Mouse (Mus musculus) heart, adult 2 months (tissue): Measurements from ENCODE around the gene Ccdc146. TPM values are rescaled to one million over a fixed set of nuclear protein-coding genes. Genes with fewer than 3 reads are reported as not detected.

Source experiments
- DNase-seq, 2 experiments: peaks; one replicate each; pipeline ENCODE4 v3.0.0; 2021
- H3K27ac ChIP-seq: fragments of 200-600 bp; 2 replicates; pipeline ENCODE4 v1.8.1; 2022
- H3K27me3 ChIP-seq: fragments of 200-500 bp; 2 replicates; pipeline ENCODE4 v1.6.1; 2012; ENCODE audit warnings: mild to moderate bottlenecking, low read length, inconsistent platforms, mixed read lengths; ENCODE audit not compliant: control insufficient read depth, insufficient read depth
- H3K36me3 ChIP-seq: fragments of 200-500 bp; 2 replicates; pipeline ENCODE4 v1.6.1; 2012; ENCODE audit warnings: low read length, inconsistent platforms; ENCODE audit not compliant: control insufficient read depth, insufficient read depth
- H3K4me1 ChIP-seq: fragments of 200-500 bp; 2 replicates; pipeline ENCODE4 v1.6.1; 2011; ENCODE audit warnings: low read length; ENCODE audit not compliant: control insufficient read depth, insufficient read depth
- H3K4me3 ChIP-seq: fragments of 200-600 bp; 2 replicates; pipeline ENCODE4 v1.8.1; 2022
- H3K79me2 ChIP-seq: fragments of 200-500 bp; replicated peaks from 2 replicates; pipeline ENCODE4 v1.6.1; 2012; ENCODE audit warnings: mild to moderate bottlenecking, inconsistent platforms, low read length, moderate library complexity, mixed read lengths; ENCODE audit not compliant: control insufficient read depth, insufficient read depth
- H3K9ac ChIP-seq: fragments of 200-500 bp; 2 replicates; pipeline ENCODE4 v1.6.1; 2012; ENCODE audit warnings: low read depth, mild to moderate bottlenecking, control low read depth, inconsistent platforms, low read length, mixed read lengths
- CTCF ChIP-seq: fragments of 200-600 bp; IDR thresholded peaks from 2 replicates; pipeline ENCODE4 v1.8.1; 2022; ENCODE audit warnings: antibody characterized with exemption, mild to moderate bottlenecking, moderate library complexity
- EP300 ChIP-seq: fragments of 200-500 bp; IDR thresholded peaks from 2 replicates; pipeline ENCODE4 v1.6.1; 2011; ENCODE audit warnings: low read depth, low read length, control low read depth; ENCODE audit not compliant: insufficient read depth
- POLR2A ChIP-seq: fragments of 200-500 bp; IDR thresholded peaks from 2 replicates; pipeline ENCODE4 v1.6.1; 2011; ENCODE audit warnings: mild to moderate bottlenecking, low read depth, low read length, control low read depth; ENCODE audit not compliant: insufficient read depth
- WGBS: fragments of 180-500 bp; shearing (Covaris S2); methylation state at CpG from one replicate; pipeline ENCODE4 v1.1.7; 2018; 5-methylcytosine and 5-hydroxymethylcytosine counted together
- intact Hi-C: fragments of 180-260 bp; cut with DNase I; formaldehyde crosslinking; loops from one replicate; pipeline ENCODE4 v1.15.1; 2025
- polyA plus RNA-seq: library from polyadenylated mRNA; depleted of rRNA; stranded (reverse); fragments of >200 nt; gene quantifications from 2 replicates; pipeline ENCODE4 v1.2.3, GENCODE M21; 2012
- total RNA-seq, 2 experiments: library from RNA; stranded (reverse); gene quantifications; 2 replicates each; pipeline ENCODE4 v1.2.3; 2021

The Ccdc146 gene
- total and polyA plus RNA-seq, 3 experiments = 1.5 to 3.1 (median 2.8) TPM

- no peak overlapping the region for H3K9ac ChIP-seq
- no peaks in the 10 kb centered on the region for H3K36me3 ChIP-seq
- no peak overlapping the region for H3K27ac ChIP-seq
- H3K79me2 ChIP-seq = no peaks in the 10 kb centered on the region
- no peak for DNase-seq
- no peaks in the 10 kb centered on the region for H3K27me3 ChIP-seq
- TF ChIP-seq CTCF (no peak), EP300 (no peak), POLR2A (no peak)
- intact Hi-C loops = no loop called here
- H3K4me3 ChIP-seq = no peak overlapping the region
- no peaks in the 10 kb centered on the region for H3K4me1 ChIP-seq
- 71% methylated on average over 1 of the region's 1 CpGs for WGBS
These were observed 10.2 kb downstream of the Ccdc146 start for GRCm38 (mm10) chr5:21414116-21414820.

GRCm38 (mm10) chr5:21413322-21413721, 11.2 kb downstream of the Ccdc146 start:
- no peak for DNase-seq
- Histone ChIP-seq H3K4me1 (no peaks in the 10 kb centered on the region), H3K27ac (no peak overlapping the region), H3K36me3 (no peaks in the 10 kb centered on the region), H3K27me3 (no peaks in the 10 kb centered on the region), H3K9ac (no peak overlapping the region), H3K4me3 (no peak overlapping the region), H3K79me2 (no peaks in the 10 kb centered on the region)
- intact Hi-C loops = no loop called here
- TF ChIP-seq EP300 (no peak), POLR2A (no peak), CTCF (no peak)
- WGBS = 94% methylated on average over 3 of the region's 3 CpGs

- WGBS = 68% methylated on average over 5 of the region's 5 CpGs
- TF ChIP-seq CTCF = no peak
- no peak for TF ChIP-seq EP300
- TF ChIP-seq POLR2A = no peak
- DNase-seq = no peak
These were observed 12.4 kb downstream of the Ccdc146 start for GRCm38 (mm10) chr5:21412056-21412455.

GRCm38 (mm10) chr5:21411261-21411666, 13.2 kb downstream of the Ccdc146 start:
- 55% methylated on average over 5 of the region's 5 CpGs for WGBS
- Histone ChIP-seq H3K4me1 (no peaks in the 10 kb centered on the region), H3K36me3 (no peaks in the 10 kb centered on the region), H3K9ac (no peak overlapping the region), H3K27ac (no peak overlapping the region), H3K79me2 (no peaks in the 10 kb centered on the region), H3K4me3 (no peak overlapping the region), H3K27me3 (no peaks in the 10 kb centered on the region)
- intact Hi-C loops = no loop called here
- peak in 1 of 2 experiments; percentile 37 for DNase-seq
- TF ChIP-seq CTCF (no peak), POLR2A (no peak), EP300 (no peak)

More at GRCm38 (mm10) chr5:21412056-21412455, 12.4 kb downstream of the Ccdc146 start:
- Histone ChIP-seq H3K4me3 (no peak overlapping the region), H3K4me1 (no peaks in the 10 kb centered on the region), H3K36me3 (no peaks in the 10 kb centered on the region), H3K79me2 (no peaks in the 10 kb centered on the region), H3K9ac (no peak overlapping the region), H3K27me3 (no peaks in the 10 kb centered on the region), H3K27ac (no peak overlapping the region)
- intact Hi-C loops = no loop called here

GRCm38 (mm10) chr5:21395205-21395840, 29.2 kb downstream of the Ccdc146 start:
- Histone ChIP-seq H3K4me3 (no peak overlapping the region), H3K36me3 (no peaks in the 10 kb centered on the region), H3K27ac (no peak overlapping the region), H3K27me3 (no peaks in the 10 kb centered on the region), H3K9ac (no peak overlapping the region), H3K4me1 (peaks cover 4% of the 10 kb centered on the region), H3K79me2 (no peaks in the 10 kb centered on the region)
- DNase-seq = no peak
- TF ChIP-seq POLR2A (no peak), EP300 (no peak), CTCF (no peak)
- WGBS = 30% methylated on average over 7 of the region's 7 CpGs
- intact Hi-C loops = no loop called here

GRCm38 (mm10) chr5:21394562-21394961, 29.9 kb downstream of the Ccdc146 start:
- 83% methylated on average over 2 of the region's 2 CpGs for WGBS
- Histone ChIP-seq H3K4me3 (no peak overlapping the region), H3K27ac (no peak overlapping the region), H3K27me3 (no peaks in the 10 kb centered on the region), H3K79me2 (no peaks in the 10 kb centered on the region), H3K9ac (no peak overlapping the region), H3K4me1 (peaks cover 4% of the 10 kb centered on the region), H3K36me3 (no peaks in the 10 kb centered on the region)
- no peak for DNase-seq
- intact Hi-C loops = no loop called here
- TF ChIP-seq EP300 (no peak), POLR2A (no peak), CTCF (no peak)
